Mouse (Mus musculus): ENCODE results near the gene Lrr1. TPM values are rescaled to one million over a fixed set of nuclear protein-coding genes. Genes with fewer than 3 reads are reported as not detected.
"Not testable (repeated sequence)": the region's sequence is repeated elsewhere in the genome, so short reads cannot be mapped to it uniquely, and the experiment has no call there.

The Lrr1 gene
- total and polyA plus RNA-seq, 2 experiments from 2014 or later = 0.37 to 3.4 TPM

GRCm38 (mm10) chr12:69150049-69150448 lies 18.6 kb upstream of the Lrr1 start:
- ATAC-seq = no peak
- WGBS = 72% methylated on average over 13 of the region's 13 CpGs
- no peak overlapping the region for H3K9ac ChIP-seq (replicated peaks; ENCODE audit: low read length)
- H3K27me3 ChIP-seq (ENCODE audit: insufficient read depth, low read length) = no peaks in the 10 kb centered on the region
- no peaks in the 10 kb centered on the region for H3K4me1 ChIP-seq (ENCODE audit: insufficient read depth, low read length)
- no peaks in the 10 kb centered on the region for H3K9me3 ChIP-seq (ENCODE audit: low read length)
- H3K36me3 ChIP-seq (ENCODE audit: insufficient read depth, low read length) = no peaks in the 10 kb centered on the region
- H3K4me2 ChIP-seq (ENCODE audit: low read depth, low read length) = no peak overlapping the region
- DNase-seq (ENCODE audit: low spot score) = peak; percentile 43
- H3K4me3 ChIP-seq (ENCODE audit: low read length) = no peak overlapping the region
- no peak overlapping the region for H3K27ac ChIP-seq
- no peak for TF ChIP-seq CTCF (IDR thresholded peaks at IDR 0.05; ENCODE audit: low read depth)

GRCm38 (mm10) chr12:69155923-69156322 lies 12.7 kb upstream of the Lrr1 start:
- H3K27me3 ChIP-seq (ENCODE audit: insufficient read depth, low read length) = no peaks in the 10 kb centered on the region
- no peak for ATAC-seq
- WGBS = 82% methylated on average over 2 of the region's 2 CpGs
- H3K4me2 ChIP-seq (ENCODE audit: low read depth, low read length) = no peak overlapping the region
- H3K4me1 ChIP-seq (ENCODE audit: insufficient read depth, low read length) = no peaks in the 10 kb centered on the region
- H3K9ac ChIP-seq (replicated peaks; ENCODE audit: low read length) = no peak overlapping the region
- H3K36me3 ChIP-seq (ENCODE audit: insufficient read depth, low read length) = peaks cover 11% of the 10 kb centered on the region; the same call in 1 of the 2 replicates
- no peak for TF ChIP-seq CTCF (IDR thresholded peaks at IDR 0.05; ENCODE audit: low read depth)
- no peak overlapping the region for H3K4me3 ChIP-seq (ENCODE audit: low read length)
- no peaks in the 10 kb centered on the region for H3K9me3 ChIP-seq (ENCODE audit: low read length)
- no peak overlapping the region for H3K27ac ChIP-seq
- no peak for DNase-seq (ENCODE audit: low spot score)

- WGBS = 82% methylated on average over 4 of the region's 4 CpGs
- peaks cover 11% of the 10 kb centered on the region; the same call in 1 of the 2 replicates for H3K36me3 ChIP-seq (ENCODE audit: insufficient read depth, low read length)
Observed at GRCm38 (mm10) chr12:69156436-69156835, 12.2 kb upstream of the Lrr1 start.

GRCm38 (mm10) chr12:69157107-69157506 lies 11.5 kb upstream of the Lrr1 start:
- WGBS = 99% methylated on average over 2 of the region's 2 CpGs
- DNase-seq (ENCODE audit: low spot score) = no peak
- Histone ChIP-seq H3K4me1 (ENCODE audit: insufficient read depth, low read length) (no peaks in the 10 kb centered on the region), H3K9me3 (ENCODE audit: low read length) (no peaks in the 10 kb centered on the region), H3K27me3 (ENCODE audit: insufficient read depth, low read length) (no peaks in the 10 kb centered on the region), H3K36me3 (ENCODE audit: insufficient read depth, low read length) (peaks cover 11% of the 10 kb centered on the region; the same call in 1 of the 2 replicates), H3K4me2 (ENCODE audit: low read depth, low read length) (no peak overlapping the region), H3K4me3 (ENCODE audit: low read length) (no peak overlapping the region), H3K27ac (no peak overlapping the region), H3K9ac (replicated peaks; ENCODE audit: low read length) (no peak overlapping the region)
- TF ChIP-seq CTCF (IDR thresholded peaks at IDR 0.05; ENCODE audit: low read depth) = no peak
- ATAC-seq = no peak

More at GRCm38 (mm10) chr12:69156436-69156835, 12.2 kb upstream of the Lrr1 start:
- no peak overlapping the region for H3K9ac ChIP-seq (replicated peaks; ENCODE audit: low read length)
- no peak overlapping the region for H3K4me3 ChIP-seq (ENCODE audit: low read length)
- no peaks in the 10 kb centered on the region for H3K27me3 ChIP-seq (ENCODE audit: insufficient read depth, low read length)
- H3K4me1 ChIP-seq (ENCODE audit: insufficient read depth, low read length) = no peaks in the 10 kb centered on the region
- TF ChIP-seq CTCF (IDR thresholded peaks at IDR 0.05; ENCODE audit: low read depth) = no peak
- no peak overlapping the region for H3K4me2 ChIP-seq (ENCODE audit: low read depth, low read length)
- H3K27ac ChIP-seq = no peak overlapping the region
- ATAC-seq (no peak), DNase-seq (ENCODE audit: low spot score) (no peak)
- H3K9me3 ChIP-seq (ENCODE audit: low read length) = no peaks in the 10 kb centered on the region

GRCm38 (mm10) chr12:69158366-69158764 lies 10.2 kb upstream of the Lrr1 start:
- H3K27ac ChIP-seq = peak overlapping the region; percentile 96
- peak overlapping the region; percentile 77 for H3K4me2 ChIP-seq (ENCODE audit: low read depth, low read length)
- DNase-seq (ENCODE audit: low spot score) = peak; percentile 31
- H3K4me3 ChIP-seq (ENCODE audit: low read length) = peak overlapping the region; percentile 71
- no peaks in the 10 kb centered on the region for H3K9me3 ChIP-seq (ENCODE audit: low read length)
- WGBS = under 1% methylated on average over 19 of the region's 19 CpGs
- H3K4me1 ChIP-seq (ENCODE audit: insufficient read depth, low read length) = no peaks in the 10 kb centered on the region
- H3K9ac ChIP-seq (replicated peaks; ENCODE audit: low read length) = peak overlapping the region; percentile 85
- no peaks in the 10 kb centered on the region for H3K27me3 ChIP-seq (ENCODE audit: insufficient read depth, low read length)
- TF ChIP-seq CTCF (IDR thresholded peaks at IDR 0.05; ENCODE audit: low read depth) = no peak
- H3K36me3 ChIP-seq (ENCODE audit: insufficient read depth, low read length) = peaks cover 11% of the 10 kb centered on the region; the same call in 1 of the 2 replicates
- peak; percentile 1; the same call in 1 of the 2 replicates for ATAC-seq

GRCm38 (mm10) chr12:69158765-69159577 lies 9.6 kb upstream of the Lrr1 start, which contains the start of gene Rps29:
Gene Rps29 (minus strand): TSS chr12:69159186.
- under 1% methylated on average over 57 of the region's 68 CpGs for WGBS
- DNase-seq (ENCODE audit: low spot score) (peak; percentile 100), ATAC-seq (peak; percentile 99)
- peak within 1 kb of the TSS; percentile 96 for H3K27ac ChIP-seq
- peak within 1 kb of the TSS; percentile 77 for H3K4me2 ChIP-seq (ENCODE audit: low read depth, low read length)
- H3K4me1 ChIP-seq (ENCODE audit: insufficient read depth, low read length); H3K27me3 ChIP-seq (ENCODE audit: insufficient read depth, low read length); H3K9me3 ChIP-seq (ENCODE audit: low read length): not testable (repeated sequence)
- peak within 1 kb of the TSS; percentile 71 for H3K4me3 ChIP-seq (ENCODE audit: low read length)
- H3K36me3 ChIP-seq (ENCODE audit: insufficient read depth, low read length) = peaks cover 11% of the 10 kb centered on the region; the same call in 1 of the 2 replicates
- peak within 1 kb of the TSS; percentile 85 for H3K9ac ChIP-seq (replicated peaks; ENCODE audit: low read length)

- Histone ChIP-seq H3K4me3 (ENCODE audit: low read length) (peak overlapping the region; percentile 25), H3K9me3 (ENCODE audit: low read length) (no peaks in the 10 kb centered on the region), H3K9ac (replicated peaks; ENCODE audit: low read length) (no peak overlapping the region), H3K4me1 (ENCODE audit: insufficient read depth, low read length) (no peaks in the 10 kb centered on the region), H3K4me2 (ENCODE audit: low read depth, low read length) (peak overlapping the region; percentile 27), H3K36me3 (ENCODE audit: insufficient read depth, low read length) (peaks cover 11% of the 10 kb centered on the region; the same call in 1 of the 2 replicates), H3K27ac (no peak overlapping the region), H3K27me3 (ENCODE audit: insufficient read depth, low read length) (no peaks in the 10 kb centered on the region)
- 5% methylated on average over 9 of the region's 9 CpGs for WGBS
- peak; percentile 82 for TF ChIP-seq CTCF (IDR thresholded peaks at IDR 0.05; ENCODE audit: low read depth)
- DNase-seq (ENCODE audit: low spot score) (peak; percentile 84), ATAC-seq (peak; percentile 0; the same call in 1 of the 2 replicates)
Observed at GRCm38 (mm10) chr12:69159578-69159940, 9.1 kb upstream of the Lrr1 start.

- H3K4me2 ChIP-seq (ENCODE audit: low read depth, low read length); DNase-seq (ENCODE audit: low spot score); H3K27ac ChIP-seq; ATAC-seq; H3K27me3 ChIP-seq (ENCODE audit: insufficient read depth, low read length); H3K9me3 ChIP-seq (ENCODE audit: low read length); H3K9ac ChIP-seq (replicated peaks; ENCODE audit: low read length); H3K4me3 ChIP-seq (ENCODE audit: low read length); H3K4me1 ChIP-seq (ENCODE audit: insufficient read depth, low read length): not testable (repeated sequence)
- H3K36me3 ChIP-seq (ENCODE audit: insufficient read depth, low read length) = peaks cover 11% of the 10 kb centered on the region; the same call in 1 of the 2 replicates
- 86% methylated on average over 2 of the region's 2 CpGs for WGBS
Observed at GRCm38 (mm10) chr12:69160677-69161076, 7.9 kb upstream of the Lrr1 start.

- H3K27me3 ChIP-seq (ENCODE audit: insufficient read depth, low read length); H3K27ac ChIP-seq; ATAC-seq; H3K4me1 ChIP-seq (ENCODE audit: insufficient read depth, low read length); H3K9ac ChIP-seq (replicated peaks; ENCODE audit: low read length); H3K4me2 ChIP-seq (ENCODE audit: low read depth, low read length); H3K36me3 ChIP-seq (ENCODE audit: insufficient read depth, low read length); DNase-seq (ENCODE audit: low spot score); H3K4me3 ChIP-seq (ENCODE audit: low read length); H3K9me3 ChIP-seq (ENCODE audit: low read length): not testable (repeated sequence)
- 88% methylated on average over 4 of the region's 4 CpGs for WGBS
Observed at GRCm38 (mm10) chr12:69163586-69163985, 5.0 kb upstream of the Lrr1 start.
